7 mouse cellular contexts compared by ENCODE assay signal in the genomic region with DNA sequence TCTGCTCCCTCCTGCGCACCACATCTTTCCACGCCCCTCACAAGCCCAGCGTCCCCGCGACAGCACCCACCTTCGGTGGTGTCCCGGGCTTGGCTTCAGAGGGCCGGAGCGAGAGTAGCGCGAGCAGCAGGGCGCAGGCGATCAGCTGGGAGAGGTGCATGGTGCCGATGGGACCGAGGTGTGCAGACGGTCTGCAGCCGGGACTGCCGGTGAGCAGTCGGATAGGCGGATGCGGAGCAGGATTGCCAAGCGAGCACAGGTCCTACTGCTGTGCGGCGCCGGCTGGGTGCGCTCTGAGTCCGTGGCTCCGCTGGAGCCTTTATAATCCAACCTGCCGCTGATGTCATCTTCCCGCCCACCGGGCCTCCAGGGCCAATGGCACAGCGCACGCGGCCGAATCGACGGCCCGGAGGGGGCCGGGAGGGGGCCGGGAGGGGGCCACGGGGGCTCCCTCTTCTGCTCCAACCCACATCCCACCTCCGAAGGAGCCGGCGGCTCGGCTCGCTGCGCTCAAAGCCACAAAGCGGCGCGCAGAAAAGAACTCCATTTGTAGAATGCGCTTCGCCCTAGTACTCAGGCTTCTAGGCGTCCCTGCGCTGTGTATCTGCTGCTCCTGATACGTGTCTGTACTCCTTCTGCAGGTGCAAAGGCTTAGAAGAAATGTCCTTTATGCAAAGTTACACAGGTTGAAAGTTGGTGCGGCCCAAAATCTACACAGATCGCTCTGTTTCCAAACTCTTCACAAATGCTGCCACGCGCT. TPM values are rescaled to one million over a fixed set of nuclear protein-coding genes. Genes with fewer than 3 reads are reported as not detected.
DNase-seq lines count a peak whose midpoint lies in the region; ATAC-seq and TF ChIP-seq lines count a peak whose summit lies in the region.

A gene (minus strand): TSS at position 293 of the 760 bp plus-strand sequence.

- no peak within 1 kb of the TSS for H3K27ac ChIP-seq in kidney, adult 2 months (ENCODE audit: insufficient read depth, low read depth, low read length)
- H3K27ac ChIP-seq in limb, embryonic 10.5 days, result peak within 1 kb of the TSS; percentile 61; the same call in 1 of the 2 replicates
- peak within 1 kb of the TSS; percentile 48; the same call in 1 of the 2 replicates for H3K27ac ChIP-seq in midbrain, embryonic 13.5 days
- no peak within 1 kb of the TSS for H3K27ac ChIP-seq in stomach, embryonic 16.5 days (ENCODE audit: low read length)

- no peaks in the 10 kb centered on the region for H3K9me3 ChIP-seq in limb, embryonic 10.5 days (replicated peaks)
- no peaks in the 10 kb centered on the region for H3K9me3 ChIP-seq in midbrain, embryonic 13.5 days
- H3K9me3 ChIP-seq in stomach, embryonic 16.5 days (replicated peaks; ENCODE audit: control insufficient read depth, low read length), result no peaks in the 10 kb centered on the region

- no peaks in the 10 kb centered on the region for H3K36me3 ChIP-seq in kidney, adult 2 months (ENCODE audit: control insufficient read depth, insufficient read depth, low read length)
- no peaks in the 10 kb centered on the region for H3K36me3 ChIP-seq in limb, embryonic 10.5 days
- no peaks in the 10 kb centered on the region for H3K36me3 ChIP-seq in midbrain, embryonic 13.5 days
- no peaks in the 10 kb centered on the region for H3K36me3 ChIP-seq in stomach, embryonic 16.5 days (ENCODE audit: control insufficient read depth, insufficient read depth, low read length)

- H3K9ac ChIP-seq in midbrain, embryonic 13.5 days (replicated peaks), result peak within 1 kb of the TSS; percentile 67
- peak within 1 kb of the TSS; percentile 63 for H3K9ac ChIP-seq in stomach, embryonic 16.5 days (ENCODE audit: low read length)

- peak; percentile 57 for ATAC-seq in granulocyte monocyte progenitor cell, adult 5-6 weeks (replicated peaks; ENCODE audit: poor library complexity, severe bottlenecking)
- ATAC-seq in midbrain, embryonic 13.5 days, result peak; percentile 94
- ATAC-seq in stomach, embryonic 16.5 days (ENCODE audit: insufficient read depth, low FRiP score), result peak; percentile 90

- 5% methylated on average over 59 of the region's 59 CpGs for whole genome bisulfite sequencing in kidney, adult 2 months
- 4% methylated on average over 59 of the region's 59 CpGs for WGBS in limb, embryonic 10.5 days
- 3% methylated on average over 59 of the region's 59 CpGs for WGBS in midbrain, embryonic 13.5 days
- WGBS in stomach, embryonic 16.5 days, result 4% methylated on average over 59 of the region's 59 CpGs

- H3K27me3 ChIP-seq in kidney, adult 2 months (replicated peaks; ENCODE audit: control insufficient read depth, insufficient read depth, low read length), result no peaks in the 10 kb centered on the region
- peaks cover 75% of the 10 kb centered on the region for H3K27me3 ChIP-seq in limb, embryonic 10.5 days (ENCODE audit: low read depth, poor library complexity, severe bottlenecking)
- peaks cover 48% of the 10 kb centered on the region for H3K27me3 ChIP-seq in midbrain, embryonic 13.5 days
- H3K27me3 ChIP-seq in stomach, embryonic 16.5 days (ENCODE audit: control insufficient read depth, insufficient read depth, low read length), result peaks cover 33% of the 10 kb centered on the region

- H3K4me1 ChIP-seq in kidney, adult 2 months (ENCODE audit: control insufficient read depth, insufficient read depth, low read length), result 0 out of 2 replicates have a peak, but pooled peaks cover 3% of the 10 kb centered on the region
- peaks cover 21% of the 10 kb centered on the region for H3K4me1 ChIP-seq in limb, embryonic 10.5 days
- peaks cover 8% of the 10 kb centered on the region for H3K4me1 ChIP-seq in midbrain, embryonic 13.5 days (replicated peaks)
- H3K4me1 ChIP-seq in stomach, embryonic 16.5 days (ENCODE audit: control insufficient read depth, insufficient read depth, low read length), result peaks cover 13% of the 10 kb centered on the region; the same call in 1 of the 2 replicates

- no peak for TF ChIP-seq POLR2A in kidney, adult 2 months (IDR thresholded peaks at IDR 0.05; ENCODE audit: low read depth, low read length)

- DNase-seq in adrenal gland, postnatal 4 days (ENCODE audit: low spot score in 2 of 2), result peak; percentile 15 to 43
- DNase-seq in embryo, embryonic 11.5 days (ENCODE audit: low read depth, low spot score), result peak; percentile 56
- peak; percentile 78 for DNase-seq in kidney, adult 2 months
- peak; percentile 76 for DNase-seq in limb, embryonic 10.5 days (ENCODE audit: low spot score)

- H3K4me3 ChIP-seq in kidney, adult 2 months (ENCODE audit: insufficient read depth, low read depth, low read length), result peak within 1 kb of the TSS; percentile 47
- H3K4me3 ChIP-seq in limb, embryonic 10.5 days, result peak within 1 kb of the TSS; percentile 57
- H3K4me3 ChIP-seq in midbrain, embryonic 13.5 days (replicated peaks), result peak within 1 kb of the TSS; percentile 55
- peak within 1 kb of the TSS; percentile 58 for H3K4me3 ChIP-seq in stomach, embryonic 16.5 days (replicated peaks; ENCODE audit: low read length)

- peak; percentile 57 for TF ChIP-seq CTCF in kidney, adult 2 months (conservative IDR thresholded peaks at IDR 0.05; ENCODE audit: insufficient read depth, insufficient read length, low read depth, low read length)

- peak within 1 kb of the TSS; percentile 98 for H3K4me2 ChIP-seq in midbrain, embryonic 13.5 days (replicated peaks)
- H3K4me2 ChIP-seq in stomach, embryonic 16.5 days (ENCODE audit: low read depth, low read length), result peak within 1 kb of the TSS; percentile 98

RNA-seq across cellular contexts. Expression of the gene that starts here (rescaled TPM):
- not detected for total RNA-seq in adrenal gland, postnatal 4 days (2021)
- not detected in 2 replicates for total RNA-seq in granulocyte monocyte progenitor cell, adult 5-6 weeks (2014; fragmentation: Nextera tagmentation)
- not detected in 2 replicates for total RNA-seq in granulocyte monocyte progenitor cell, adult 5-6 weeks (2017)
- 0.08 and 0.09 TPM in 2 replicates for polyA plus RNA-seq in kidney, adult 2 months (2012; rRNA removed)
- polyA plus RNA-seq in limb, embryonic 10.5 days (2016; fragmentation: Nextera tagmentation; extraction: Ambion mirVana), result 0.34 and 0.59 TPM in 2 replicates
- 1.8 and 2.3 TPM in 2 replicates for polyA plus RNA-seq in midbrain, embryonic 13.5 days (2015; fragmentation: Nextera tagmentation; extraction: Ambion mirVana)
- polyA plus RNA-seq in stomach, embryonic 16.5 days (2015; fragmentation: Nextera tagmentation; extraction: Ambion mirVana), result 3.4 and 4.6 TPM in 2 replicates

Comparison
In these comparisons a context has a peak if more than half of its experiments do, and no peak if none do; other contexts are left out.
1. Peak in DNase-seq in adrenal gland, postnatal 4 days; RNA of the gene not detected or under 1 TPM.
2. Peak in ATAC-seq in granulocyte monocyte progenitor cell, adult 5-6 weeks; RNA of the gene not detected or under 1 TPM.
3. Peak in DNase-seq and H3K4me3 ChIP-seq in kidney, adult 2 months; RNA of the gene not detected or under 1 TPM.
4. Peak in DNase-seq, H3K4me3 ChIP-seq and H3K27ac ChIP-seq in limb, embryonic 10.5 days; RNA of the gene not detected or under 1 TPM.